Mouse (Mus musculus): ENCODE results near the gene Wnt10a. TPM values are rescaled to one million over a fixed set of nuclear protein-coding genes. Genes with fewer than 3 reads are reported as not detected.
"Not testable (repeated sequence)": the region's sequence is repeated elsewhere in the genome, so short reads cannot be mapped to it uniquely, and the experiment has no call there.

Wnt10a gene
- total and polyA plus RNA-seq, 2 experiments from 2014 or later, result 0.10 to 0.82 TPM

DNA sequence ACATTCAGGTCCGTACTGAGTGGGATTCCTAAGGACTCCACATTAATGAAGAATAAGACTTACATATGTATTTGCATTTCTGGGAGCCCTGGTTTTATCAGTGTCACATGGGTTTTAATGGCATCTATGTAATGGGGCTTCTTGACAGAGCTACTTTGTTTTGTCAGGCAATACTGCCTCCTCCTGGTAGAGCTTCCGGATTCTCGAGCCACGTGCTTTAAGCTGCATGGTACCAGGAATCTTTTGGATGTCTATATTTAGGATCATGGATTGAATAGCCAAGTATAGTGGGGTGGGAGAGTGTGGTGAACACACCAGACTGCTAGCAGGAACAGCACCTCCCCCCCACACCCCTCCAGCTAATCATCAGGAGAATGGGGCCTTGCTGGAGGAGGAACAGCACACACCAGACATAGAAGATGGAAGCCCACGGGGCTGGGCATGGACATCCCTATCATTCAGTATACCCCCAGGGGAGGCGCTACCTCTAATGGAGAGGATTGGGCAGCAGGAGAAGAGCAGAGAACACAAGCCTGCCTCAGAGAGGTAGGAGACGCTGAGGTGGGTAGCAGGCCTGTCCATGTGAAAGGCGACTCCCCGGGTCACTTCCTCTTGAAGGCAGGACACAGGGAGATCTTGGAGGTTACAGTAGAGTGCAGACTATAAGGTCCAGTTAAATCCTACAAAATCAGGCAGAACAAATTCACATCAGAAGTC, 23.8 kb downstream of the Wnt10a start:
- no peak for ATAC-seq (ENCODE audit: low FRiP score)
- no peak overlapping the region for H3K4me3 ChIP-seq (ENCODE audit: low read depth, low read length)
- peak; percentile 31 for TF ChIP-seq CTCF (IDR thresholded peaks at IDR 0.05)
- H3K4me2 ChIP-seq (ENCODE audit: low read depth, low read length, poor library complexity, severe bottlenecking), result no peak overlapping the region
- H3K27me3 ChIP-seq (ENCODE audit: insufficient read depth, low read length), result no peaks in the 10 kb centered on the region
- WGBS, result 71% methylated on average over 9 of the region's 9 CpGs
- no peaks in the 10 kb centered on the region for H3K9me3 ChIP-seq (ENCODE audit: low read length)
- H3K27ac ChIP-seq (ENCODE audit: low read depth, low read length), result no peak overlapping the region
- no peaks in the 10 kb centered on the region for H3K4me1 ChIP-seq (ENCODE audit: insufficient read depth, low read length)
- no peaks in the 10 kb centered on the region for H3K36me3 ChIP-seq (ENCODE audit: insufficient read depth, low read length)
- no peak overlapping the region for H3K9ac ChIP-seq (replicated peaks; ENCODE audit: low read length, poor library complexity, severe bottlenecking)
- DNase-seq (ENCODE audit: low spot score), result no peak

DNA sequence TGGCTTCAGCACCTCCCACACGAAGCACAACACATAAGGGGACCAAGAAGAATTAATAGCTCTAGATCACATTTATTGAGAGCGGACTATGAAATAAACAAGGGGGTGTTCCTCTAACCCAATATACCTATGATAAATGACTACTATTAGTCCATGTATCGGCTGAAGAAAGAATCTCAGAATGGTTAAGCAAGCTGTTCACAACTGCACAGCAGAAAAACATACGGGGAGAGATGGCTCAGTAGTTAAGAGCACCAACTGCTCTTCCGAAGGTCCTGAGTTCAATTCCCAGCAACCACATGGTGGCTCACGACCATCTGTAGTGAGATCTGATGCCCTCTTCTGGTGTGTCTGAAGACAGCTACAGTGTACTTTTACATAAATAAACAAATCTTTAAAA, 24.6 kb downstream of the Wnt10a start:
- H3K27ac ChIP-seq (ENCODE audit: low read depth, low read length); H3K9ac ChIP-seq (replicated peaks; ENCODE audit: low read length, poor library complexity, severe bottlenecking); ATAC-seq (ENCODE audit: low FRiP score); H3K36me3 ChIP-seq (ENCODE audit: insufficient read depth, low read length); H3K4me1 ChIP-seq (ENCODE audit: insufficient read depth, low read length); H3K9me3 ChIP-seq (ENCODE audit: low read length); H3K4me2 ChIP-seq (ENCODE audit: low read depth, low read length, poor library complexity, severe bottlenecking); H3K4me3 ChIP-seq (ENCODE audit: low read depth, low read length); DNase-seq (ENCODE audit: low spot score); H3K27me3 ChIP-seq (ENCODE audit: insufficient read depth, low read length): not testable (repeated sequence)
- peak; percentile 34 for TF ChIP-seq CTCF (IDR thresholded peaks at IDR 0.05)
- WGBS, result 88% methylated on average over 6 of the region's 6 CpGs

DNA sequence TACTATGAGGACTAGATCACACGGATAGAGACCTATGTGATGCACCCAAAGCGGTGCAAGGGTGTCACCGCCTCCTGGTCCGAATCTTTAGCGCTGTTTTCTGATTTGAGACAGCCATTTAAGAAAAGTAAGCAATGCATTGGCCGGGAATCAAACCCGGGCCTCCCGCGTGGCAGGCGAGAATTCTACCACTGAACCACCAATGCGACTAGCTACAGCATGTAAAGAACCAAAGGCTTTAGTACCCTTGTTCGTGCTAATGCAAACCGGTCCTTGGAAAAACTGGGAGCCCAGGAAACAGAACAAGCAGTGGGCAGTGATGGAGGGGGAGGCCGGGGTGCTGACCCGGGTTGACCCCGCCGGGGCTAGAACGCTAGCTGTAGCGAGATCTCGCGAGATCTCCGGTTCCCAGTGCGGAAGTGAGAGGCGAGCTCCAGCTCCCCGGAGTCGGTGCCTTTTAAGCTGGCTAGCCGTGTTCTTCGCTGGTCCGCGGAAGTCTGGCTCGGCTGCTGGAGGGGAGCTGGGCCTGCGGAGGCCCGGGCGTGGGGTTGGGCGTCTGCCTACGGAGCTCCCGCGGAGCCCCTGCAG, 25.4 kb downstream of the Wnt10a start:
- Histone ChIP-seq H3K4me1 (ENCODE audit: insufficient read depth, low read length) (no peaks in the 10 kb centered on the region), H3K9ac (replicated peaks; ENCODE audit: low read length, poor library complexity, severe bottlenecking) (peak overlapping the region; percentile 75), H3K4me3 (ENCODE audit: low read depth, low read length) (peak overlapping the region; percentile 56), H3K27ac (ENCODE audit: low read depth, low read length) (peak overlapping the region; percentile 88), H3K9me3 (ENCODE audit: low read length) (no peaks in the 10 kb centered on the region), H3K4me2 (ENCODE audit: low read depth, low read length, poor library complexity, severe bottlenecking) (peak overlapping the region; percentile 57), H3K27me3 (ENCODE audit: insufficient read depth, low read length) (no peaks in the 10 kb centered on the region), H3K36me3 (ENCODE audit: insufficient read depth, low read length) (no peaks in the 10 kb centered on the region)
- no peak for TF ChIP-seq CTCF (IDR thresholded peaks at IDR 0.05)
- ATAC-seq (ENCODE audit: low FRiP score), result peak; percentile 91
- DNase-seq (ENCODE audit: low spot score), result peak; percentile 94
- 3% methylated on average over 38 of the region's 38 CpGs for WGBS

DNA sequence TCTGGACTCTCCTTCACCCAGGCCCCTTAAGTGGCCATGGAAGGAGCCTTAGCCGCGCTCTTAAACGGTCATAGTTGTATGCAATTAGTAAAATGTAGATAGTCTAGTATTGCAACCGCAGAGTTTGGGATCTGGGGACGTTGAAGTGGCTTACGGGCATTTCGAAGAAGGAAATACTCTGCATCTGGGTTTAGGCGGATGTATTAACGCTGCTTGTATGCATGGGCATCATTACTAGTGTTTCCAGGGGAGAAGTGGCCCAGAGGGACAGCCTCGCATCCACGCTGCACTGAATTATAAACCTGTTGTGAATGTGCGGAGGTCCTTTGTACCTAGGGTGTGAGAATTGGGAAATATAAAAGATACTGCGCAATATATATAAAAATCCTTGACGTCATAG, 25.9 kb downstream of the Wnt10a start:
- H3K9me3 ChIP-seq (ENCODE audit: low read length), result no peaks in the 10 kb centered on the region
- DNase-seq (ENCODE audit: low spot score) (no peak), ATAC-seq (ENCODE audit: low FRiP score) (0 out of 2 replicates have a peak, but pooled peaks have one; percentile 44)
- H3K4me1 ChIP-seq (ENCODE audit: insufficient read depth, low read length), result no peaks in the 10 kb centered on the region
- 10% methylated on average over 14 of the region's 14 CpGs for WGBS
- H3K27me3 ChIP-seq (ENCODE audit: insufficient read depth, low read length), result no peaks in the 10 kb centered on the region
- peak overlapping the region; percentile 75 for H3K9ac ChIP-seq (replicated peaks; ENCODE audit: low read length, poor library complexity, severe bottlenecking)
- peak overlapping the region; percentile 57 for H3K4me2 ChIP-seq (ENCODE audit: low read depth, low read length, poor library complexity, severe bottlenecking)
- peak overlapping the region; percentile 56 for H3K4me3 ChIP-seq (ENCODE audit: low read depth, low read length)
- peak overlapping the region; percentile 88 for H3K27ac ChIP-seq (ENCODE audit: low read depth, low read length)
- H3K36me3 ChIP-seq (ENCODE audit: insufficient read depth, low read length), result no peaks in the 10 kb centered on the region
- no peak for TF ChIP-seq CTCF (IDR thresholded peaks at IDR 0.05)

DNA sequence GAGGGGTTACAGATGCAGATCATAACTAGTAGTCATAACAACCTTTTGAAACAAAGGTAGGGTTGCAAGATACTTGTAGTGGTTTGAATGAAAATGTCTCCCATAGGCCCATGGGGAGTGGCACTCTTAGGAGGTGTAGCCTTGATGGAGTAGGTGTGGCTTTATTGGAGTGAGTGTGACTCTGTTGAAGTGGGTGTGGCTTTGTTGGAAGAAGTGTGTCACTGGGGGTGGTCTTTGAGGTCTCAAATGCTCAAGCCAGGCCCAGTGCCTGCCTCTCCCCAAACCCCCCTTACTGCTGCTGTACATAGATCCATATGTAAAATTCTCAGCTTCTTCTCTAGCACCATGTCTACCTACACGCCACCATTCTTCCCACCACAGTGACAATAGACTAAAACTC, 27.2 kb downstream of the Wnt10a start:
- Histone ChIP-seq H3K27ac (ENCODE audit: low read depth, low read length) (no peak overlapping the region), H3K36me3 (ENCODE audit: insufficient read depth, low read length) (no peaks in the 10 kb centered on the region), H3K9me3 (ENCODE audit: low read length) (no peaks in the 10 kb centered on the region), H3K4me3 (ENCODE audit: low read depth, low read length) (no peak overlapping the region), H3K4me2 (ENCODE audit: low read depth, low read length, poor library complexity, severe bottlenecking) (no peak overlapping the region), H3K27me3 (ENCODE audit: insufficient read depth, low read length) (no peaks in the 10 kb centered on the region), H3K4me1 (ENCODE audit: insufficient read depth, low read length) (no peaks in the 10 kb centered on the region), H3K9ac (replicated peaks; ENCODE audit: low read length, poor library complexity, severe bottlenecking) (no peak overlapping the region)
- DNase-seq (ENCODE audit: low spot score), result no peak
- TF ChIP-seq CTCF (IDR thresholded peaks at IDR 0.05), result no peak
- WGBS, result 90% methylated on average over 1 of the region's 1 CpGs
- no peak for ATAC-seq (ENCODE audit: low FRiP score)

DNA sequence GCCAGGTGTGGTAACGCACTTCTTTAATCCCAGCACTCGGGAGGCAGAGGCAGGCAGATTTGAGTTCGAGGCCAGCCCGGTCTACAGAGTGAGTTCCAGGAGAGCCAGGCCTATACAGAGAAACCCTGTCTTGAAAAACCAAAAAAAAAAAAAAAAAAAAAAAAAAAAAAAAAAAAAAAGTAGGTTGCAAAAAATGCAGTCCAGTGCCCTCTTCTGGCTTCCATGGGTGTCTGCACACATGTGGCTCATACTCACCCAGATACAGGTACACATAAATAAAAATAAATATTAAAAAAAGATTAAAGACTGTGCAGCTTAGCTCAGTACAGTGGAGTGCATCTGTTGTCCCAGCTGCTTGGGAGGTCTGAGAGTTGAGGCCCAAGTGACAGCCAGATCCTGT, 32.3 kb downstream of the Wnt10a start:
- not testable (repeated sequence) for H3K9ac ChIP-seq (replicated peaks; ENCODE audit: low read length, poor library complexity, severe bottlenecking); ATAC-seq (ENCODE audit: low FRiP score); H3K4me1 ChIP-seq (ENCODE audit: insufficient read depth, low read length); H3K4me3 ChIP-seq (ENCODE audit: low read depth, low read length); H3K4me2 ChIP-seq (ENCODE audit: low read depth, low read length, poor library complexity, severe bottlenecking); H3K27me3 ChIP-seq (ENCODE audit: insufficient read depth, low read length); DNase-seq (ENCODE audit: low spot score); H3K9me3 ChIP-seq (ENCODE audit: low read length); H3K36me3 ChIP-seq (ENCODE audit: insufficient read depth, low read length); H3K27ac ChIP-seq (ENCODE audit: low read depth, low read length)
- WGBS, result 96% methylated on average over 4 of the region's 4 CpGs
